Mouse (Mus musculus) myocyte (in vitro differentiated cells): ENCODE measurements at regions not wholly inside any gene's neighbourhood (a gene's known extent, or its start where the extent isn't known, plus 50 kb on each side); places are given as distances from the start of the nearest gene placed in this dataset.

Experiments used
- CEBPB ChIP-seq: IDR thresholded peaks from 2 replicates; pipeline ENCODE4 v1.6.1; 2011; ENCODE audit warnings: mild to moderate bottlenecking, moderate library complexity; ENCODE audit not compliant: poor library complexity, insufficient read depth, severe bottlenecking
- E2F4 ChIP-seq: IDR thresholded peaks from one replicate; pipeline ENCODE4 v1.6.1; 2011; ENCODE audit warnings: mild to moderate bottlenecking, control low read depth, moderate library complexity; ENCODE audit not compliant: insufficient read depth
- MAX ChIP-seq: IDR thresholded peaks from one replicate; pipeline ENCODE4 v1.6.1; 2011; ENCODE audit warnings: low read depth, mild to moderate bottlenecking, control low read depth
- MYOG ChIP-seq, 3 experiments: IDR thresholded peaks; one replicate each; pipeline ENCODE4 v1.6.1; 2011; ENCODE audit warnings: control low read depth in 2 of 3, low read depth in 2 of 3, mild to moderate bottlenecking in 2 of 3; ENCODE audit not compliant: insufficient read length in 2 of 3, control insufficient read depth in 1 of 3, insufficient read depth in 1 of 3
- POLR2A ChIP-seq: IDR thresholded peaks from one replicate; pipeline ENCODE4 v1.6.1; 2011; ENCODE audit warnings: low read depth, mild to moderate bottlenecking, control low read depth, moderate library complexity; ENCODE audit not compliant: insufficient read length
- POLR2AphosphoS2 ChIP-seq: IDR thresholded peaks from one replicate; pipeline ENCODE4 v1.6.1; 2011; ENCODE audit warnings: low read depth, control low read depth; ENCODE audit not compliant: insufficient read length
- SRF ChIP-seq: IDR thresholded peaks from one replicate; pipeline ENCODE4 v1.6.1; 2011; ENCODE audit warnings: low read depth; ENCODE audit not compliant: control insufficient read depth, insufficient read length
- TCF12 ChIP-seq: IDR thresholded peaks from one replicate; pipeline ENCODE4 v1.6.1; 2011; ENCODE audit warnings: mild to moderate bottlenecking, control low read depth; ENCODE audit not compliant: poor library complexity, insufficient read depth, severe bottlenecking
- TCF3 ChIP-seq: IDR thresholded peaks from one replicate; pipeline ENCODE4 v1.6.1; 2011; ENCODE audit warnings: low read depth, control low read depth; ENCODE audit not compliant: insufficient read length
- USF1 ChIP-seq: IDR thresholded peaks from one replicate; pipeline ENCODE4 v1.6.1; 2011; ENCODE audit warnings: low read depth, mild to moderate bottlenecking, control low read depth, moderate library complexity

GRCm38 (mm10) chr9:74795994-74796393 is 65.7 kb upstream of the Onecut1 start:
- TF ChIP-seq POLR2AphosphoS2 (no peak), POLR2A (no peak), E2F4 (no peak), CEBPB (no peak), USF1 (no peak), TCF3 (no peak), SRF (no peak), MYOG (IDR thresholded peaks at IDR 0.05; ENCODE audit: control insufficient read depth in 1 of 3, insufficient read depth in 1 of 3, insufficient read length in 2 of 3, low read depth in 2 of 3) (no peak), MAX (no peak), TCF12 (no peak)
